9 mouse cellular contexts compared by ENCODE assay signal in the genomic region with DNA sequence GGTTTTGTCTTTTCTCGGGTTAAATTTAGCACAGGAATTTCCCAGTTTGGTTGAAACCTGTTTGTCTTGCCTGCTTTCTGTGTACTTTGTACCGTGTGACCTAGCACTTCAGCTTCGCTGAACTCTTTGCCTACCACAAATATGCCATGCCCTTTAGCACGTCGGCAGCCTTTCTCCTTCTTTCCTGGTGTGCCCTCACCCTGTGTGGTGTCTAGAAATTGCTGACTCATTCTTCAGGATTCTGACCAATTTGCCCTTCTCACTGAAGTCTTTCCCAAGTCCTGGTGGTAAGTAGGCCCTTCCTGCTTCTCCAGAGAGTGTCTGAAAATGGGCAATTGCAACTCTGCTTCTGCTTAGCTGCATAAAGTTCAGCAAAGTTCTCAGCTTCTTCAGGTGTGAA.
DNase-seq lines count a peak whose midpoint lies in the region; ATAC-seq lines count a peak whose summit lies in the region.
"Had no signal": no experiment of that assay in that cellular context is flagged by ENCODE, and none has a peak within 500 bp of the region (broad histone marks: within the 10 kb centered on the region; RNA-seq: fewer than 3 reads in every experiment).

No protein-coding gene starts in this region.

- H3K9me3 ChIP-seq in kidney, embryonic 15.5 days (replicated peaks), result no peaks in the 10 kb centered on the region
- no peaks in the 10 kb centered on the region for H3K9me3 ChIP-seq in liver, embryonic 16.5 days (replicated peaks; ENCODE audit: control insufficient read depth, low read length)
- H3K9me3 ChIP-seq in stomach, embryonic 14.5 days (ENCODE audit: control insufficient read depth, low read depth, low read length), result no peaks in the 10 kb centered on the region
- H3K9me3 ChIP-seq in forebrain, embryonic 12.5 days, result no peaks in the 10 kb centered on the region
- H3K9me3 ChIP-seq: embryonic facial prominence, embryonic 10.5 days had no signal

- no peaks in the 10 kb centered on the region for H3K4me1 ChIP-seq in kidney, embryonic 15.5 days
- no peaks in the 10 kb centered on the region for H3K4me1 ChIP-seq in liver, embryonic 16.5 days (ENCODE audit: control insufficient read depth, low read depth, low read length)
- H3K4me1 ChIP-seq in stomach, embryonic 14.5 days (ENCODE audit: control insufficient read depth, insufficient read depth, low read length), result no peaks in the 10 kb centered on the region
- H3K4me1 ChIP-seq in forebrain, embryonic 12.5 days, result no peaks in the 10 kb centered on the region
- H3K4me1 ChIP-seq: embryonic facial prominence, embryonic 10.5 days had no signal

- no peaks in the 10 kb centered on the region for H3K36me3 ChIP-seq in kidney, embryonic 15.5 days
- no peaks in the 10 kb centered on the region for H3K36me3 ChIP-seq in liver, embryonic 16.5 days (ENCODE audit: control insufficient read depth, insufficient read depth)
- H3K36me3 ChIP-seq in stomach, embryonic 14.5 days (ENCODE audit: control insufficient read depth, insufficient read depth, low read length), result no peaks in the 10 kb centered on the region
- H3K36me3 ChIP-seq in forebrain, embryonic 12.5 days (replicated peaks), result no peaks in the 10 kb centered on the region
- H3K36me3 ChIP-seq: embryonic facial prominence, embryonic 10.5 days had no signal

- H3K27me3 ChIP-seq in kidney, embryonic 15.5 days, result no peaks in the 10 kb centered on the region
- H3K27me3 ChIP-seq in liver, embryonic 16.5 days (ENCODE audit: control insufficient read depth, insufficient read depth, low read depth, low read length), result no peaks in the 10 kb centered on the region
- no peaks in the 10 kb centered on the region for H3K27me3 ChIP-seq in stomach, embryonic 14.5 days (ENCODE audit: control insufficient read depth, insufficient read depth, low read length)
- no peaks in the 10 kb centered on the region for H3K27me3 ChIP-seq in forebrain, embryonic 12.5 days

- 73% methylated on average over 5 of the region's 5 CpGs for WGBS in kidney, embryonic 15.5 days
- 44% methylated on average over 5 of the region's 5 CpGs for WGBS in liver, embryonic 16.5 days (ENCODE audit: insufficient replicate concordance)
- WGBS in stomach, embryonic 14.5 days, result 67% methylated on average over 5 of the region's 5 CpGs
- 85% methylated on average over 5 of the region's 5 CpGs for WGBS in forebrain, embryonic 12.5 days

- no peak overlapping the region for H3K27ac ChIP-seq in kidney, embryonic 15.5 days
- H3K27ac ChIP-seq in liver, embryonic 16.5 days (ENCODE audit: low read length), result peak overlapping the region; percentile 77
- no peak overlapping the region for H3K27ac ChIP-seq in stomach, embryonic 14.5 days (ENCODE audit: low read length)
- H3K27ac ChIP-seq in forebrain, embryonic 12.5 days, result no peak overlapping the region
- H3K27ac ChIP-seq: embryonic facial prominence, embryonic 10.5 days had no signal

- H3K9ac ChIP-seq in kidney, embryonic 15.5 days, result no peak overlapping the region
- no peak overlapping the region for H3K9ac ChIP-seq in liver, embryonic 16.5 days (ENCODE audit: low read depth, low read length)
- H3K9ac ChIP-seq in stomach, embryonic 14.5 days (replicated peaks; ENCODE audit: low read depth, low read length), result no peak overlapping the region
- H3K9ac ChIP-seq in forebrain, embryonic 12.5 days, result no peak overlapping the region

- DNase-seq in kidney, adult 11 months, result peak; percentile 86
- peak; percentile 92 for DNase-seq in kidney, adult 9 months
- no peak for DNase-seq in heart, adult 8-10 months (ENCODE audit: low spot score)
- DNase-seq in right cerebral cortex, postnatal 36 days (ENCODE audit: low spot score in 2 of 2), result no peak

- ATAC-seq in kidney, embryonic 15.5 days (replicated peaks; ENCODE audit: low FRiP score), result no peak
- peak; percentile 87 for ATAC-seq in liver, embryonic 16.5 days (ENCODE audit: low read depth)
- peak; percentile 78 for ATAC-seq in stomach, embryonic 14.5 days (ENCODE audit: insufficient number of reproducible peaks, insufficient read depth, low FRiP score, low read depth)
- ATAC-seq in forebrain, embryonic 12.5 days (ENCODE audit: low FRiP score), result no peak

- no peak overlapping the region for H3K4me2 ChIP-seq in kidney, embryonic 15.5 days
- peak overlapping the region; percentile 17; the same call in 1 of the 2 replicates for H3K4me2 ChIP-seq in liver, embryonic 16.5 days (ENCODE audit: low read depth, low read length)
- no peak overlapping the region for H3K4me2 ChIP-seq in stomach, embryonic 14.5 days (replicated peaks; ENCODE audit: low read depth, low read length)
- H3K4me2 ChIP-seq in forebrain, embryonic 12.5 days, result no peak overlapping the region

- H3K4me3 ChIP-seq in kidney, embryonic 15.5 days (replicated peaks), result no peak overlapping the region
- H3K4me3 ChIP-seq in liver, embryonic 16.5 days (ENCODE audit: low read depth, low read length), result peak overlapping the region; percentile 21; the same call in 1 of the 2 replicates
- no peak overlapping the region for H3K4me3 ChIP-seq in stomach, embryonic 14.5 days (ENCODE audit: low read depth, low read length)
- no peak overlapping the region for H3K4me3 ChIP-seq in forebrain, embryonic 12.5 days (replicated peaks)
- H3K4me3 ChIP-seq: embryonic facial prominence, embryonic 10.5 days had no signal

Comparison
In these comparisons a context has a peak if more than half of its experiments do, and no peak if none do; other contexts are left out.
1. DNase-seq: peak in kidney, adult 11 months (single experiment) and kidney, adult 9 months (single experiment); none in heart, adult 8-10 months (single experiment) and right cerebral cortex, postnatal 36 days (0 of 2).
2. ATAC-seq: peak in liver, embryonic 16.5 days (single experiment) and stomach, embryonic 14.5 days (single experiment); none in kidney, embryonic 15.5 days (single experiment) and forebrain, embryonic 12.5 days (single experiment).